Mouse (Mus musculus) skeletal muscle tissue, adult 2 months (tissue): ENCODE measurements around the gene Cnpy1.

ENCODE experiments used
- DNase-seq: peaks from one replicate; pipeline ENCODE4 v3.0.0-alpha.2; 2012; ENCODE audit warnings: low read depth, low spot score

Cnpy1 gene

DNA sequence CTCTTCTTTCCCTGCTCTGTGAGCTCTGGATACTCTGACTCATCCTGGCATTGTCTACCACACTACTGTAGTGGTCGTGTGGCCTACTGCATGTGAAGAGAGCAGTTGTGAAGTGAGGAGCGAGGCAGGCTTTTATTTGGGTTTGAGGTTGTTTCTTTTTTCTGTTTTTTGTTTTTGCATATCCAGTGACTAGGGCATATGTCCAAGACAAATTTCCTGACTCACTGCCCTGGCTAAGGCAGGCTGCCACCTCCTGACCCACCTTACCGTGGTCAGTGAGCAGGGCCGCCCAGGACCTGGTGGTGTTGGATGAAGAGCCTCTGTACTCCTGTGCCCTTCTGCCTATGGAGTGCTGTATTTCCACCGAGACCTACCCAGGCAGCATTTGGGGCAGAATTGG, 5.8 kb downstream of the Cnpy1 start:
- no peak for DNase-seq

DNA sequence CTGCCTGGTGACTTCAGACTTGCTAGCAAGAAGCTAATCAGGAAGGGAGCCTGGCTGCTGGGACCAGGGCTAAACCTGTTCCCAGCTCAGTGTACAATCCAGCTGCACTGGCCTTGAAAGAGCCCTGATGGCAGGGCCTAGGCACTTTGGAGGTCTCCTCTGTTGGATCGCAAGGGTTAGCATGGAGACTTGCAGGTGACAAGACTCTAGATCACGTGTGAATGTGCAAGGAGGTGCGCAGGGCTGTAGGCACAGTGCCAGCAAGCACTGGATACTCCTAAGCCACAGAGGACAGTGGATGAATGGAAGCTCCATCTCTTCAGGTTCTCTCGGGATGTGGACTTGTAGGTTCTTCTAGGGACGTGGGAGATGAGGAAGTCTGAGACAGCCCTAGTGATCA, 6.7 kb downstream of the Cnpy1 start:
- no peak for DNase-seq

GRCm38 (mm10) chr5:28238152-28238551, 7.5 kb downstream of the Cnpy1 start:
- no peak for DNase-seq

DNA sequence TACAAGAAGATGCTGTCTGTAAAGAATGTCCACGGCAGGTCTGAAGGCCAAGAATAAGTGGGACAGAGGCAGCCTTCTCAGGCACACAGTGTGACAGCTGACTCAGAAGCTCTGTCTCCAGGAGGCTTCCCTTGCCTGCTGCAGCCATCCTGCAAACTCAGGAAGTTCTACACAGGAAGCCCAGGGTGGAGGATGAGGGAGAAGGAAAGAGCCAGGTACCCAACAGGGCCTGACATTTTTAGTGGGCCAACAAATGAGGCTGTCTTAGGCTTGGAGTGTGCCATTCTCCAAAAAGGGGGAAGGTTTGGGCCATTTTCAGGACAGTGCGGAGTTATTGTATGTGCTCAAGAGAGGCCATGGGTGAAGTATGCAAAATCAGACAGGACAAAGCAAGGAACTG, 7.9 kb downstream of the Cnpy1 start:
- no peak for DNase-seq

DNA sequence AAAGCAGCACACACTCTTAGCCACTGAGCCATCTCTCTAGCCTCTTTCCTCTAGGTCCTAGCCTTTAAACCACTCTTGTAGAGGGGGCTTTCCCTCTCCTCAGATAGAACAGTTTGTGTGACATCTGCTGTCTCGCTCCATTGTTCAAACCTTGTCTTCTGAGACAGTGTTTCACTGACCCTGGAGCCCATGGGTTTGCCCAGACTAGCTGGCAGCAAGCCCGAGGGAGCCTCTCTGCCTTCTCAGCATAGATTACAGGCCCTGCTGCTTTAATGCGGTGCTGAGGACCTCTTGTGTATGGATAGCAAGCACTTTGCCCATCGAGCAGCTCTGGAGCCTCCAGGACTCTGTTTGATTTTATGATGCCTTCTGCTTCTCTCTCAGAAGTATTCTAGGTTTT, 8.6 kb downstream of the Cnpy1 start:
- DNase-seq: no peak

GRCm38 (mm10) chr5:28236098-28236497, 9.5 kb downstream of the Cnpy1 start:
- DNase-seq: no peak

- no peak for DNase-seq
These were observed 13.5 kb downstream of the Cnpy1 start for GRCm38 (mm10) chr5:28232101-28232500.

DNA sequence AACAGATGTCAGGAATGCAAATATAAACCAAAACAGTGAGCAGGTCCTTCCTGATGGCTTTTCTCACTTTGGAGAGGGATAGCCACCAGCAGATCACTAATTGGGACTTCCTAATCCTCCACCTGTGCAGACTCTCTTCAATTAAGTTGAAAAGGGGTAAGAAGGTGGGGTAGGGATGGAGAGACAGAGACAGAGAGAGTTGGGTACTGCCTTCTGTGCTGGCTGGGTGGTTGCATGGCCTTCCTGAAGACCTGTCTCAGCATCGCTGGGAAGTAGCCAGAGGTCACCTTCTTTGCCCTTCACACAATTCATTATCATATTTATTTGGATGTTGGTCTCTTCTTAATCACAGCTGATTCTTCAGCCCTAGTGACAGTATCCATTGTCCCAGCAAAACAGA, 26.0 kb downstream of the Cnpy1 start:
- DNase-seq: no peak

DNA sequence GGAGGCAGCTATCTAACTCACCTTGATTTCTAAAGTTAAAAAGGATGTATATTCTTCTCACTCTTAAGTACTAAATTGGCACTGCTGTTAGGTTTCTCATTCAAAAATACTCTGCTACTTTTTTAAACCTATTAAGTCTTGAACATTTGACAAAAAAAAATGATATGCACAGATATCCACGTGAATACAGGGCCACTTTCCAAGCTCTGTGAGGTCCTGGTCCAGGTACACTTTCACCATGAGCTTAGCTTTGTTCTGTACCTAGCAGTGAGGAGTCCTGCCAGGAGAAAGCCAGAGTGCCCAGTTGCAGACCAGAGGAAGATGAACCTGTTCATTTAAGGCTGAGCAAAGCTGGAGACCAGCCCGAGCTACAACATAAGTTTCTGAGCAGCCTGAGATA, 32.2 kb downstream of the Cnpy1 start:
- DNase-seq: no peak

DNA sequence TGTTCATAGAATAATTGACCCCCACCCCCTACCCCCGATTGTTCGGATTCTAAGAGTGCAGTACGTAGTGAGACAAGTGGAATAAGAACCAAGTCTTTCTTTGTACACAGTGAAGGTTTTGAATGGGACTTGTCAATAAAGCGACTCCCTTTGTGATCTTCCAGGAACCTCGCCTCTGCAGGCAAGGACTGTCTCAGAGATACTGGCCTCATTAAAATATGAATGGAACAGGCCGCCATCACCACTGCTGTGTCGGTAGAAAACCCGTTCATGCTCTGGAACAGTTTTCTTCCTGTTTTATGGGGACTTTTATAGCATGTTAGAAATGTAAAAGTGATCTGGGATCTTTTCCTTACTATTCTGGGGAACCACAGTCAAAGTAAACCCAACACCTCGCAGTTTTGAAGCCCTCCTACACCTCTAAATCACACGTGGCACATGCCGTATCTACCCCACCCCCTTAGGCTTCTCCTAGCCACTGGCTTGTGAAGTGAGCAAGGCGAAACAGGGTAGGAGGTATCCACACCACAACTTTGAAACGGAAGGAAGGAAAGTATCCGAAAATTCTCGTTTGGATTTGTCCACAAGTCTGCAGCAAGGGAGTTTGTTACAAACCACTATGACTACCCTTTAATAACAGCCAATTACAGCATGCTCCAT, 33.8 kb downstream of the Cnpy1 start:
- DNase-seq: no peak

DNA sequence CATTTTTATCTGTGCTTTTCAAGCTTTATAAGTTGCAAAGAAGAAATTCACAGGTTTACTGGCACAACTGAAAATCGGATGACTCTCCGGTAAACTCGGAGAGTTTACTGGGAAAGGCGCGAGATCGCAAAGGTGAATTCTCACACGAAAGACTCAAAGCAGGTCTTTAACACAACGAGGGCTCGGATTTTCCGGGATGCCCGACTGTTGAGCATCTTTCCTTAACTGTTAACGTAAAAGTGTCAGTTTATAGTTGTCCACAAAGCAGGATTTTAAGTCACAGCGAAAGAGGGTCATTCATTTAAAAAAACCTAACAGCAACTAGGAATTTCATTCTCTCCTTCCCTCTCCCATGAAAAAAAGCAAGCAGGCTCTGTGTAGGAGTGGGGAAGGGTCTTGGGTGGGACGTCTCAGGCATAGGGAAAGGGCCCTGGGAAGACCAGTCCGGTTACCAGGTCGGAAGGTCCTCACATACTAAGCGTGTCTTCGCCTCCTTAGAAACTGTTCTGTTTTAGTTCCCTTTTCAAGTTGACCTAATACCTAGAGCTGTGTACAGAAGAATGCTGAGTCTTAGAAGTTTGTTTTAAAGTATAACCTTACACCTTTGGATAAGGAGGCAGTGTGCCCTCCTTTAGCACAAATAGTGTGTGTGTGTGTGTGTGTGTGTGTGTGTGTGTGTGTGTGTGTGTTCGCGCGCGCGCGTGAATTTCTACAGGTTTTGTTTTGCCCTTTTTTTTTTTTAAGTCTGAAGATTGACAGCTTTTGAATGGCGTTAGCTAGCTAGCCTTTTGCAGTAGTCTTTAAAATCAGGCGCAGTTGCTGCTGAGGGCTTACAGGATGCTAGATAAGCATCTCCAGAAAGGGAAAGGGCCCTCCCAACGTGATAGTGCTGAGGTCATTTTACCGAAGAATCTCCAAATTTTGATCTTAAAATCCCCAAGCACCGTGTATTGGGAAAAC, 34.7 kb downstream of the Cnpy1 start:
- DNase-seq: no peak

DNA sequence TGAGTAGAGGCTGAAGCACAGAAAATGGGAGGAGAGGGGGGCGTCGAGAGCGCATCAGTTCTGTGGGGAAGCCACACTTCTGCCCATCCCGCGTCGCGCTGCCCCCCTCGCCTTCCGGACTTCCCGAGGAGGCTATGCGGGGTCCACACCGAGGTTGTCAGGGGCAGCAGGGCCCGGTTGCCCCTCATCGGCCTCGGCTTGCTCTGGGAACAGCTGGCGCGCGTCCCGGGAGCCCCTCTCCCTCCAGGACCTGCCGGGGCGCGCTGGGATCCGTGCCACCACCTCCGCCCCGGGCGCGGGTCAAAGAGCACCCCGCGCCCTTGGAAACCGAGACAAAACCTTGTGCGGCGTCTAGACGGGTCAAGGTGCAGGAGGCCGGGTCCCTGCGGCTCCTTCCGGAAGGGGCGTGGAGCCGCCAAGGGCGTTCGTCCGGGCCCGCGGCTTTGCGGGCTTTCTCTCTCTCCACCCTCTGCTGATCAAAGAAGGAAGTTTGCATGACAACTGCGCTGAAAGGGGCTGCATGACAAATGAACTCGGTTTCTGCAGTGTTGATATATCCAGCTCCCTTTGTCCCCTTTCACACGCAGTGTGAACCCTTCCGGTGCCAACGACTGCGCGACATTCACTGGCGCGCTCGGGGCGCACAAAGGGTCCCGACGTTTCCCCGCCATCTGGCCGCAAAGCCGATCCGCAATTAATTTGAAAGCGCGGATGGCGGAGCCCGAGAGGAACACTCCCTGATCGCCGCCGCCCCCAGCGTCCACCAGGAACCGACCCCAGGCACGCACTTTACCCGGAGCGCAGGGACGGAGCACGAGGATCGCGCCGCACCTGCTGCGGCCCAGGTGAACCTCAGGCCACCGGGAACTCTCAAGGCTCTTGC, 35.8 kb downstream of the Cnpy1 start:
- no peak for DNase-seq

DNA sequence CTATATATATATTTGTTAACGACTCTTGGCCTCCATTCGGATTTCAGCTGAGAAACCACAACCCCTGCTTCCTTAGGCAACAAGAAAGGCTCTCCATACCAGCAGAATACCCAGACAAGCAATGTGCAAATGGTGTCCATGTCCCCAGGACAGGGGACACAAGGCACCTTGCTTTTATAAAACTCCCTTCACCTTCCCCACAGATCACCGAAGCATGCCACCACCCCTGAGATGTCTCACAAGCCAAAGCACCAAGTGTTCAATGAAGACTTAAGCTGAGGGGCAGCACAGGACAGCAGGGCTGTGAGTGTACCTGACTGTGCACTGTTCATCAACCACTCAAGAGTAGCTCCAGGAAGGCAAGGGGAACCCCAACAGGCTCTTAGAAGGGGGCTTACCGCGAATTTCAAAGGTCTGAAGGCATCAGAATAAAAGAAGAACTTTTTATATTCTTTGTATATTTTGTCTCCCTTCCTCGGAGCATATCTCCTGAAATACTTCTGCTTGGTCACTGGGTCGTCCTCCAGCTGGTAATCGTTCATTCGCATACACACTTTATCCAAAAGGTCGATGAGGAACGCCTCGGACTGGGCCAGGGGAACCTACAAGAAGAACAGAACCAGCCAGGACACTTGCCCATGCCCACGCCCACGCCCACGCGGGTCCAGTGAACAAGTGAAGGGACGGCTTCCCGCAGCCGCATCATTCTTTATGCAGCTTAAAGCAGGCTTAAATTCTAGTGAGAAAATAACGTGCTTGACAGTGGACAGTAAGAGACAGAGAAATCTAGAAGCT, 36.7 kb downstream of the Cnpy1 start:
- DNase-seq: no peak

GRCm38 (mm10) chr5:28207043-28207442, 38.6 kb downstream of the Cnpy1 start:
- DNase-seq: no peak

- DNase-seq: no peak
These were observed 39.2 kb downstream of the Cnpy1 start for GRCm38 (mm10) chr5:28206448-28206847.

- no peak for DNase-seq
These were observed 40.9 kb downstream of the Cnpy1 start for GRCm38 (mm10) chr5:28204678-28205077.

DNA sequence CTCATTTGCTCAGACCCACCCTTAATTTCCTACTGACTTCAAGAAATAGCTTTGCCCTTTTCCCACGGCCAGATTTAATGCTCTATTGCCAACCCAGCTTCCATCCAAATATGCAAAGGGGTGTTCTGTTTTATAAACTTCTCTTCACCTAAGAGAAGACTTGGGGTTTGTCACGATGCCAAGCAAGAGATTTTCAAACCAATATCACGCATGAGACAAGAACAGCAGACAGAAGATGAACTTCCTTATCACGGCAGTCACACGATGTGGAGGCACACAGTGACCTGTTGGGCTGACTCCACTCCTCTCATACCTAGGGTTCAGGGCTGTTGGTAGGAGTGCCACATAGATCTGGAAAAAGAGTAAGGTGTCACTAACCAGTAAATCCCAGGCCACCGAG, 42.5 kb downstream of the Cnpy1 start:
- DNase-seq: no peak

GRCm38 (mm10) chr5:28199089-28199873, 46.3 kb downstream of the Cnpy1 start:
- DNase-seq: no peak

DNA sequence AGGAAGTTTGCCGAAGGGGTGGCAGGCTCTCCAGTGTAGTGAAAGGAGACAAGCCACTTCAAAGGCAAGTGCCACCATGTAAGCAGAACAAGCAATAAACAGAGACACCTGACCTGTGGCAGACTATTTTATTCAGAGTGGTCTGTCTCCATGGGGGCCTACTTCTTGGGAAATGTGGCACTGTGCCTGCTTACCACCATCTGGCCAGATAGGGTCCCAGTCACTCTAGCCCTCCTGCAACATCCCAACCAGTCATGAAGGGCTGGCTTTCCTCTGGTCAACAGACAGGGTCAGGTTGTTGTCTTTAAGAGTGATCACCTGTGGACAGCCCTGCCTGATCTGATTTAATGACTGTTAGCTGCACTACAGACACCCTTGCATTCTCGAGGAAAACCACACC, 50.1 kb downstream of the Cnpy1 start:
- DNase-seq: no peak

DNA sequence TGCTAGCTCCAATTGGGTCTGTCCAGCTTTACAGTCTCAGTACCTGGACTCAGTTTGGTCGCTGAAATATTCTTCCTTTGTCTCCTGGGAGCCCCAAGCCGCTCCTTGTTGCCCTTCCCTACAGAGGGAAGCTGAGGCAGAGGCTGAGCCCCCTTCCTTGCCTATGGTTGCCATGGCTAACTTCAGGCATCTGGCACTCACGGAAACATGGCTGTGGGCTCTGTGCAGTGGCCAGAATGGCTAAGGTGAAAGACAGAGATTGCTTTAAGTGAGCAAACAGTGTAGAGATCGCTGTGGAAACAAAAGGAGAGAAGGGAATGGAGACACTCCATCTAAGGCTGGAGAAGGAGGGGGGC, 53.5 kb downstream of the Cnpy1 start:
- DNase-seq: no peak
